Mouse (Mus musculus): ENCODE results near the gene Crispld2.

- TF ChIP-seq CTCF (conservative IDR thresholded peaks at IDR 0.05; ENCODE audit: low read length) (no peak), POU5F1 (IDR thresholded peaks at IDR 0.05; ENCODE audit: borderline replicate concordance, low read length) (no peak)
These were observed 14.9 kb downstream of the Crispld2 start for GRCm38 (mm10) chr8:120007178-120007577.
